Mouse (Mus musculus) midbrain, embryonic 11.5 days (tissue): ENCODE measurements at regions not wholly inside any gene's neighbourhood (a gene's known extent, or its start where the extent isn't known, plus 50 kb on each side); places are given as distances from the start of the nearest gene placed in this dataset.

Source experiments
- ATAC-seq: fragments of 200-750 bp; cut with Nextera tagmentation; 2 replicates; pipeline ENCODE4 v1.8.0; 2017; ENCODE audit warnings: moderate TSS enrichment, moderate library complexity; ENCODE audit not compliant: low FRiP score
- DNase-seq: peaks from one replicate; pipeline ENCODE4 v3.0.0; 2015; ENCODE audit warnings: low spot score; ENCODE audit errors: missing footprints
- H3K27ac ChIP-seq: fragments of 300-500 bp; sonication (generic); 2 replicates; pipeline ENCODE4 v1.5.1; 2014; ENCODE audit warnings: low read depth, low read length
- H3K27me3 ChIP-seq: fragments of 300-500 bp; sonication (generic); 2 replicates; pipeline ENCODE4 v1.6.1; 2014; ENCODE audit warnings: mild to moderate bottlenecking, low read length, moderate library complexity, mixed read lengths; ENCODE audit not compliant: control insufficient read depth, insufficient read depth
- H3K36me3 ChIP-seq: fragments of 300-500 bp; sonication (generic); 2 replicates; pipeline ENCODE4 v1.6.1; 2014; ENCODE audit warnings: mild to moderate bottlenecking, low read length, moderate library complexity, mixed read lengths; ENCODE audit not compliant: control insufficient read depth, insufficient read depth
- H3K4me1 ChIP-seq: fragments of 300-500 bp; sonication (generic); 2 replicates; pipeline ENCODE4 v1.6.1; 2014; ENCODE audit warnings: low read length; ENCODE audit not compliant: control insufficient read depth, insufficient read depth
- H3K4me2 ChIP-seq: fragments of 300-500 bp; sonication (generic); 2 replicates; pipeline ENCODE4 v1.6.1; 2014; ENCODE audit warnings: mild to moderate bottlenecking, moderate library complexity
- H3K4me3 ChIP-seq: fragments of 300-500 bp; sonication (generic); 2 replicates; pipeline ENCODE4 v1.5.1; 2014; ENCODE audit warnings: low read depth, low read length
- H3K9ac ChIP-seq: fragments of 300-500 bp; sonication (generic); 2 replicates; pipeline ENCODE4 v1.6.1; 2014; ENCODE audit warnings: low read length
- H3K9me3 ChIP-seq: fragments of 300-500 bp; sonication (generic); 2 replicates; pipeline ENCODE4 v1.6.1; 2016; ENCODE audit warnings: low read length; ENCODE audit not compliant: control insufficient read depth
- WGBS: fragments of 180-500 bp; shearing (Covaris S2); extraction: QIAGEN DNeasy Blood & Tissue Kit; methylation state at CpG from one replicate; pipeline ENCODE4 v1.1.7; 2014; 5-methylcytosine and 5-hydroxymethylcytosine counted together

DNA sequence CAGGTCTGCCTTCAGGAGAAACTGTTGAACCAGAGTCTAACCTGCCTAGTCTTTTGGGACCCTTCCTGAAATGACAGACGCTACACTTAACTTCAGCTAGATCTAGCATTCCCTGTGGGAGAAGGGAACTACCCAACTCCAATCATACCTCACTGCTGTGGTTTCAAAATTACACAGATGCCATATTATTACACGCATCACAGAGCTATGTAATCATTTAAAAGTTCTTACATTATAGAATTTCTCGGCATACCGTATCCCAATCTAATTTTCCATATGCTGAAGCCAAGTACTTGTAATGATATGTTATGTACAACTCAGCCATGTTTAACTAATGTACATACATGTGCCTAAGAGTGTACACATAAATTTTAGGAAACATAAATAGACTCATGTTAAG is 128.9 kb upstream of the Pik3r1 start:
- no peaks in the 10 kb centered on the region for H3K4me1 ChIP-seq
- no peak for ATAC-seq
- H3K9ac ChIP-seq = no peak overlapping the region
- no peaks in the 10 kb centered on the region for H3K9me3 ChIP-seq
- no peak overlapping the region for H3K4me3 ChIP-seq
- H3K36me3 ChIP-seq = no peaks in the 10 kb centered on the region
- 92% methylated on average over 4 of the region's 4 CpGs for WGBS
- DNase-seq = no peak
- no peaks in the 10 kb centered on the region for H3K27me3 ChIP-seq
- H3K27ac ChIP-seq = no peak overlapping the region
- H3K4me2 ChIP-seq = no peak overlapping the region

- H3K4me3 ChIP-seq = no peak overlapping the region
- no peak overlapping the region for H3K4me2 ChIP-seq
- no peak for DNase-seq
- no peak for ATAC-seq
- no peak overlapping the region for H3K9ac ChIP-seq
- no peaks in the 10 kb centered on the region for H3K4me1 ChIP-seq
- no peaks in the 10 kb centered on the region for H3K9me3 ChIP-seq
- no peaks in the 10 kb centered on the region for H3K27me3 ChIP-seq
- WGBS = 86% methylated on average over 7 of the region's 7 CpGs
- H3K27ac ChIP-seq = no peak overlapping the region
- H3K36me3 ChIP-seq = no peaks in the 10 kb centered on the region
Measured at GRCm38 (mm10) chr13:101902213-101902612, 134.2 kb upstream of the Pik3r1 start.

DNA sequence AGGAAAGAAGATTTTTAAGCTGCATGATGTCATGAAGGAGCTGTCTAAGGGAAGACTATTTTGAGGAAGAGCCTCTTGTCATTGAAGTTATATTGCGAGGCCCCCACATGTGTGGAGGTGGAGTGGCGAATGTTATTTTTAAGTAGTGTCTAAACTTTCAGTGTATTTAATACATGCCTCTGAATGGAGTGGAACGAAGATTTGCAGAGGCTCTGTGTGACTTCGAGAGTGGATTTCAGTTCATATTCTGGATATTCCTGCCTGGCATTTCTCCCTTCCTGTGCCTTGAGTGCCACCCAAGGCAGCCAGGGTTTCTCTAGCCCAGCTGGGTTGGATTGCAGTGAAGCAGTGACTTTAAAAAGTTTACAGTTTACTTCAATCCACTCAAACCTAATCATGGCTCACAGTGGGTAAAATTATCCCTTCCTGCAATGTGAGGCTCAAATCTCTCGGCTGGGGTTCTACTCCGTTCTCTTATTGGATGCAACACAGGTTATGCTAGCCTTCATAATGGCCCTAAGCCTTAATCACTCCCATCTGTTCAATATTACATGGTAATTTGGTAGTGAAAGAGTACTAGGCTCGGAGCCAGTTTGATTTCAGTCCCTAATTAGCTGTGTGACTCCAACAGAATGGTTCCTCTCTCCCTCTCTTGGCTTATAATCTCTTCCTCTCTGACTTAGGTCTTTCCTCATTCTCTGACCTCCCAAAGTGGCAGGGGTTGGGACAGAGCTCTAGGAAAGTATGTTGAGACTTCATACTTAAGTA is 138.1 kb upstream of the Pik3r1 start:
- H3K9ac ChIP-seq = no peak overlapping the region
- no peak for DNase-seq
- ATAC-seq = no peak

DNA sequence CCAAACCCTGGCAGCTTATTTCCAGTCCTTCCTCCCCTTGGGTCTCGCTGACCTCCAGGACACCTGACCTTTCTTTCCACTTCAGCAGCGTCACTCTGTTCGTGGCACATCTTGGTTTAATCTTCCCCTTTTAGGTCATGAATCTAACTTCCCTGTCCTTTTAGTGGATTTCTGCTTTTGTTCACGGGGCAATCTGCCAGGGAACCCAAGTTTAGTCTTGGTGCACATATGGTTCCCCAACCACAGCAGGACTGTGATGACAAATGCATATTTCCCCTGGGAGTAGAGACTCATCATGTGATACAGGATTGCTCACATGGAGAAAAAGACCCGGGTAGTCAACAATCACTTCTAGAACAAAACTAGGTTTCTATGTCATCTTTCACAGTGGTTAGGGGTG is 141.0 kb upstream of the Pik3r1 start:
- no peak overlapping the region for H3K9ac ChIP-seq
- no peaks in the 10 kb centered on the region for H3K27me3 ChIP-seq
- no peaks in the 10 kb centered on the region for H3K4me1 ChIP-seq
- DNase-seq = peak; percentile 69
- no peaks in the 10 kb centered on the region for H3K36me3 ChIP-seq
- H3K4me3 ChIP-seq = no peak overlapping the region
- no peak overlapping the region for H3K4me2 ChIP-seq
- no peak for ATAC-seq
- no peaks in the 10 kb centered on the region for H3K9me3 ChIP-seq
- 76% methylated on average over 5 of the region's 5 CpGs for WGBS
- no peak overlapping the region for H3K27ac ChIP-seq

More for the DNA sequence above, 138.1 kb upstream of the Pik3r1 start:
- Histone ChIP-seq H3K4me2 (no peak overlapping the region), H3K9me3 (no peaks in the 10 kb centered on the region), H3K4me1 (no peaks in the 10 kb centered on the region), H3K36me3 (no peaks in the 10 kb centered on the region), H3K27ac (no peak overlapping the region), H3K4me3 (no peak overlapping the region), H3K27me3 (no peaks in the 10 kb centered on the region)
- 82% methylated on average over 7 of the region's 7 CpGs for WGBS

- Histone ChIP-seq H3K4me2 (no peak overlapping the region), H3K9ac (no peak overlapping the region), H3K36me3 (no peaks in the 10 kb centered on the region), H3K4me3 (no peak overlapping the region), H3K27me3 (no peaks in the 10 kb centered on the region), H3K4me1 (no peaks in the 10 kb centered on the region), H3K27ac (no peak overlapping the region), H3K9me3 (no peaks in the 10 kb centered on the region)
- WGBS = 92% methylated on average over 5 of the region's 5 CpGs
- ATAC-seq (no peak), DNase-seq (peak; percentile 67)
Measured at GRCm38 (mm10) chr13:101910687-101911086, 142.7 kb upstream of the Pik3r1 start.

DNA sequence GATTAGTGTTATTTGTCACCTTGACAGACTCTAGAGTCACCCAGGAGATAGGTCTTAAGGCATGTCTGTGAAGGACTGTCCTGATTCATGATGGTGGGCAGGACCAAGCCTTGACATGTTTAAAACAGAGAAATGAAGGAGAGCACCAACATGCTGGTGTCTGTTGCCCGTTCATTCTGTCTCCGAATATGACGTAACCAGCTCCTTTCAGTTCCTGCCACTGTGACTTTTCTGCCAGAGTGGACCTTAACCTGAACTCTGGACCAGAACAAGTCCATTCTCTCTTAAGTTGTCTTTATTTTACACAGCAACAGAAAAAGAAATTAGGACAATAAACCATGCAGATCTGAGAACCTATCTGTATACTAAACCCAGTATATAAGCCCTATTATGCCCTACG is 146.1 kb upstream of the Pik3r1 start:
- Histone ChIP-seq H3K36me3 (no peaks in the 10 kb centered on the region), H3K27me3 (no peaks in the 10 kb centered on the region), H3K9ac (no peak overlapping the region), H3K4me2 (no peak overlapping the region), H3K27ac (no peak overlapping the region), H3K4me3 (no peak overlapping the region), H3K9me3 (no peaks in the 10 kb centered on the region), H3K4me1 (no peaks in the 10 kb centered on the region)
- no peak for DNase-seq
- 98% methylated on average over 4 of the region's 4 CpGs for WGBS
- ATAC-seq = no peak

DNA sequence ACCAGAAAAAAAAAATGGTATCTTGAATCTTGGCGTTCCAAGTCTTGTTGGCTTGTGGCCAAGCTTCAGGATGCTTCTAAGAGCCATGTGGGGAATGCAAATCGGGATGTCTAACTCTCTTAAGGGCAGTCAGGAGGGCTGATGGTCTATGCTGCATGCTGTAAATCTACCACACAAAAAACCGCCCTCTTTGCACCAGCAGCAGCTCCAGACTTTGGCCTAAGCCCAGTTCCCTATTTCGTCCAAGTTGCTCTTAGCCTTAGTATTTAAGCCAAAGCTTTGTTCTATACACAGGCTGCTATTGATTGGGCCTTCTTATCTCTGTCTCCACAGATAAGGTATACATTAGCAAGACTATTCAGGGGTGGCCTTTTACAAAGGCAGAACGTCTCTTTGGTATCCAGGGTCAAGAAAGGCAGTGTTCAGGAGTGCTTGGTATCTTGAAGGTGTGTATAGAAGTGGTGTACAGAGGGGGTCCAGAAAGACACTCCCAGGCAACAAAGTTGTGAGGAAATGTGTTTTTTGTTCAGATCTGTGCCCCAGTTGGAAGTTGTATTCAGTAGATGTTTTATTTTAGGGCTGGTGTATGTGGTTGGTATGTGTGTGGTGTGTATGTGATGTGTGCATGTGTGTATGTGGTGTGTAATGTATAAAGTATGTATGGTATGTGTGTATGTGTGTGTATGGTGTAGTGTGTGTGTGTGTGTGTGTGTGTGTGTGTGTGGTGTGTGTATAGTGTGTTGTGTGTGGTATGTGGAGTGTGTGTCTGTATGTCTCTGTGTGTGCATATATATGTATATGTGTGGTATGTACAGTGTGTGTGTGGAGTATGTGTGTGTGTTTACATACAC is 146.9 kb upstream of the Pik3r1 start:
- H3K9ac ChIP-seq = no peak overlapping the region
- DNase-seq (no peak), ATAC-seq (no peak)
- no peak overlapping the region for H3K4me2 ChIP-seq
- no peaks in the 10 kb centered on the region for H3K27me3 ChIP-seq
- no peak overlapping the region for H3K27ac ChIP-seq
- no peaks in the 10 kb centered on the region for H3K36me3 ChIP-seq
- no peaks in the 10 kb centered on the region for H3K4me1 ChIP-seq
- no peak overlapping the region for H3K4me3 ChIP-seq
- H3K9me3 ChIP-seq = no peaks in the 10 kb centered on the region
- WGBS = 68% methylated on average over 5 of the region's 5 CpGs

GRCm38 (mm10) chr13:101915542-101915941 is 147.5 kb upstream of the Pik3r1 start:
- no peak for DNase-seq
- Histone ChIP-seq H3K9ac (no peak overlapping the region), H3K4me1 (no peaks in the 10 kb centered on the region), H3K4me3 (no peak overlapping the region), H3K27ac (no peak overlapping the region), H3K4me2 (no peak overlapping the region), H3K9me3 (no peaks in the 10 kb centered on the region), H3K27me3 (no peaks in the 10 kb centered on the region), H3K36me3 (no peaks in the 10 kb centered on the region)
- no peak for ATAC-seq
- WGBS = 44% methylated on average over 6 of the region's 6 CpGs

- 69% methylated on average over 6 of the region's 6 CpGs for WGBS
- no peaks in the 10 kb centered on the region for H3K4me1 ChIP-seq
- no peak overlapping the region for H3K9ac ChIP-seq
- no peak overlapping the region for H3K4me2 ChIP-seq
- H3K36me3 ChIP-seq = no peaks in the 10 kb centered on the region
- ATAC-seq (no peak), DNase-seq (no peak)
- no peaks in the 10 kb centered on the region for H3K27me3 ChIP-seq
- no peaks in the 10 kb centered on the region for H3K9me3 ChIP-seq
- H3K27ac ChIP-seq = no peak overlapping the region
- no peak overlapping the region for H3K4me3 ChIP-seq
Measured at GRCm38 (mm10) chr13:101915948-101916594, 148.1 kb upstream of the Pik3r1 start.
